Mouse (Mus musculus): ENCODE data around the gene Prdx2.
A peak's percentile ranks its signal among the peaks of the same experiment; 100 is the strongest.

The Prdx2 gene

GRCm38 (mm10) chr8:84978248-84978940 lies 9.0 kb downstream of the Prdx2 start, which contains the start of gene Junb:
Gene Junb, minus strand, starts transcription at chr8:84978718.
- peak; percentile 82 to 90 for DNase-seq (ENCODE audit: low spot score in 2 of 2)

- DNase-seq (ENCODE audit: low spot score in 2 of 2), result peak; percentile 88 to 92
Observed at GRCm38 (mm10) chr8:84979599-84980421, 10.4 kb downstream of the Prdx2 start.

DNA sequence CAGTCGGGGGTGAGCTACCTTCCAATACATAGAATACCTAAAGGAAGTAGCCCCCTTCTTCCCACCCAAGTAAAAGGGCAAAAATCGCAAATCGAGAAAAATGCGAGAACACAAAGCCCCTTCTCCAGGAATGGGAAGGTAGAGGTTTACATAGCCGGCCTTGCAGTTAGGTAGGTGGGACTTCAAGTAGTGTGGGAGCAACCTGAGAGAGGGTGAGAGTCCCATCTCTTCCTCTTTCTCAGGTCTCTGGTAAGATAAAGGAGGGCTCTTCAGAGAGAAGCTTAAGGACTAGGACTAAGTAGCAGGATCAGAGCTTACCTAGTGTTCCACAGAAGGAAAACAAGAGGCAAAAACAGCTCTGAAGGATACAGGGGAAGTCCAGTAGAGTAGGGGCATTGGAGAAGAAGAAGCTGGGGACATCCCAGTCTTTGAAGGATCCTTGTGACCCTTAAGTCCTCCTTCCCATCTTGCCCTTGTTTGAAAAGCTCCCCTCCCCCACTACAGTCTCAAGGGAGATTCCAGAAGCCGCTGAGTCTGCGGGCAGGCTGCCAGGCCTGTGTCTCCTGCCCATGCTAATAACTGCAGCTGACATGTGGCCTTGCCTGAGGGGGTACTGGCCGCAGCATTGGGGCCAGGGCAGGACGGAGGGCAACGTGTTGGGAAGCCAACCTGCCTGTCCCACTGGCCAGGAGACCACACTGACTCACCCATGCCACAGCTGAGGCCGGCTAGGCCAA lies 11.4 kb downstream of the Prdx2 start:
- DNase-seq (ENCODE audit: low spot score in 2 of 2), result peak; percentile 41 to 72

GRCm38 (mm10) chr8:84981644-84982498 lies 12.5 kb downstream of the Prdx2 start:
- peak in 1 of 2 experiments; percentile 32 for DNase-seq (ENCODE audit: low spot score in 2 of 2)

- DNase-seq (ENCODE audit: low spot score in 2 of 2), result peak in 1 of 2 experiments; percentile 54
Observed at GRCm38 (mm10) chr8:84982499-84983011, 13.2 kb downstream of the Prdx2 start.

DNA sequence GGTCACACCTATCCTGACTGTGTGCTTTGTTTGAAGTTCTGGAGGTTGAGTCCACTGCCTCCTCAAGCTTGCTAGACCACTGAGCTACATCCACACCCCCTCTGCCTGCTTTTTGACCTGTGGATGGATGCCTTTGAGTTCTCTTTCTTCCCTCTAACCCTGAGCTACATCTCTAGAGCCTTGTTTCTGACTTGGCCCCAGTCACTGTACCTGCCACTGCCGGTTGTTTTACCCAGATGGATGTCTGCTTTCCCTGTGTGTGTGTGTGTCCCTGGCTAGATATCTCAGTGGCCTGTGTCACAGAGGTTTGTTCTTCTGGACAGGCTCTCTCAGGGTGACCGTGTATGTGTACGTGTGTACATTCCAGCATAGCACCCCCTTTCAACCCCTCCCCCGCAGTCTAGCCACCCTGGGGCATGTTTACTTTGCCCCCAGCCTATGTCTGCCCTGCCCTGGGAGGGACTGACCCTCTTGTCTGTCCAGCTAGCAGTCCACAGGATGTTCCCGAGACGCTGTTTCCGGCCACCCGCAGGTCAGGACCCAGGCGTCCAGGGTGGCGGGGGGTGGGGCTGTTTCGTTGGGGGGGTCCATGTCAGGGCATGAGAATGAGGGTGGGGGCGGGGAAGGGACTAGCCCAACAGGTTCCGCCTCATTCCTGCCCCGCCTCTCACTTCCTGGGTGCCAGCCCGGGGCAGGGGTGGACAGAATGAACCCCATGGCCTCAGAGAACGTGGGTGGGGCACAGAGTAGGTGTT lies 15.1 kb downstream of the Prdx2 start:
- DNase-seq (ENCODE audit: low spot score in 2 of 2), result peak in 1 of 2 experiments; percentile 34

GRCm38 (mm10) chr8:84985049-84985683 lies 15.8 kb downstream of the Prdx2 start:
- DNase-seq (ENCODE audit: low spot score in 2 of 2), result peak; percentile 24 to 49

- DNase-seq (ENCODE audit: low spot score in 2 of 2), result peak; percentile 85 to 92
Observed at GRCm38 (mm10) chr8:84985684-84986378, 16.4 kb downstream of the Prdx2 start.

GRCm38 (mm10) chr8:84986379-84986945 lies 17.1 kb downstream of the Prdx2 start:
- DNase-seq (ENCODE audit: low spot score in 2 of 2), result no peak

DNA sequence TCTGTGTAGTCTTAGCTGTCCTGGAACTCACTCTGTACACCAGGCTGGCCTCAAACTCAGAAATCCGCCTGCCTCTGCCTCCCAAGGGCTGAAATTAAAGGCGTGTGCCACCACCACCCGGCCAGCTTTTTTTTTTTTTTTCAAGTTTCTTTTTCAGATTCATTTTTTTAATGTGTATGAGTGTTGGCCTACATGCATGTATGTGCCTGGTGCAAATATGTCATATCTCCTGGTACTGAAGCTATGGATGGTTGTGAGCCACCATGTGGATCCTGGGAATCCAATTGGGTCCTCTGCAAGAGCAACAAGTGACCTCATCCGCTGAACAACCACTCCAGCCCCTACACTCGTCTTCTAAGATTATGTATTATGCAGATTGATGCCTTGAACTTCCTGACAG lies 18.0 kb downstream of the Prdx2 start:
- no peak for DNase-seq (ENCODE audit: low spot score in 2 of 2)

- DNase-seq (ENCODE audit: low spot score in 2 of 2), result no peak
Observed at GRCm38 (mm10) chr8:84987903-84988302, 18.5 kb downstream of the Prdx2 start.

- DNase-seq (ENCODE audit: low spot score in 2 of 2), result peak; percentile 44 to 61
Observed at GRCm38 (mm10) chr8:84989311-84989731, 19.9 kb downstream of the Prdx2 start.

DNA sequence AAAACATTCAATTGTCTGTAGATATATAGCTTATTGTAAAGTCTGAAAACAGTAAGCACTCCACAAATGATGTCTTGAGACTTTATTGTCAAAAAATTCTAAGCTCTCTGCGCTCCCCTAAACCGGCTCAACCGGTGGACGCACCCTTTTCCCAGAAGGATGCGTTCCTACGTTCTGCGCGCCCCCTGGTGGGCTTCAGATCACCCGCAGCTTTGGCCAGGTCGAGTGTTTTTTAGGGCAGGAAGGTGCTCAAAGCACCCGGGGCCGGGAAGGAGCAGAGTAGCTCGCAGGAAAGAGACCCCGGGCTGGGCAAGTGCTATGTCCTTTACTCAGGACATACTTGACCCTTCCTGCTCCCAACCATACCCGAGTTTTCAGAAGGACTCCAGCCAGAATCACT lies 20.4 kb downstream of the Prdx2 start:
- peak; percentile 96 to 97 for DNase-seq (ENCODE audit: low spot score in 2 of 2)

DNA sequence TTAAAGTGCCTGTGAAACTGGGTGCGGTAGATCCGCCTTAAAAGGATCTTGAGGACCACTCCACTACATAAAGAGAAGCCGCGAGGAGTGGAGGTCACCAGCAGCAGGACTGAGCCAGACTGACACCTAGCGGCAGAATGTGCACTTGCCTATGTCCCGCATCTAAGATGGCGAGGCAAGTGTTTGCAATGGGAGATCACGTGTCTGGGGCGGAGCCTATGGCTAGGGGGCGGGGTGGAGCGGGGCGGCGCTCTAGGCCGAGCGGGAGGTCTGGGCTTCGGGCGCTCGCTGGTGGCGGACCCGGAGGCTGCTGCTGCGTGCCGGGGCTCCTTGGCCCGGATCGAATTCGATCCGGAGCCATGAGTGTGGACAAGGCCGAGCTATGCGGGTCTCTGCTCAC lies 21.0 kb downstream of the Prdx2 start, which contains the start of gene Hook2:
Gene Hook2 (plus strand): TSS at position 255 of the 400 bp plus-strand sequence.
- peak; percentile 96 to 99 for DNase-seq (ENCODE audit: low spot score in 2 of 2)

DNA sequence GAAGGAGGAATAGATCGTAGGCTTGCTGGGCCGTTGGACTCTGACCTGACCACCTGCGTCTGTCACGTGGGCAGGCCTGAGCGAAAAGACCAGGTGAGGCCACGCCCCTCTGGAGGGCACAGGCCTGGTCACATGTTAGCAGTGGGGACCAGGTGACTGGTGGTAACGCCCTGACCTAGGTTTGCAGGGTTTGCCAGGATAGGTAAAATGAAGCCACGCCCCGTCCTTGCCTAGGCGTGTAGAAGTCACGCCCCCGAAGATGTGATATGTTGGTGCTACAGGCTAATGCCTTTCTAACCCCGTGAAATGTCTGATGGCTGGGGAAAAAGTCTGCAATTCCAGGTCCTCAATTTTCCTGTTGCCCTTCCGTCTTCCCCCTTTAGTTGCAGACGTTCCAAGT lies 21.4 kb downstream of the Prdx2 start:
- peak in 1 of 2 experiments; percentile 67 for DNase-seq (ENCODE audit: low spot score in 2 of 2)

DNA sequence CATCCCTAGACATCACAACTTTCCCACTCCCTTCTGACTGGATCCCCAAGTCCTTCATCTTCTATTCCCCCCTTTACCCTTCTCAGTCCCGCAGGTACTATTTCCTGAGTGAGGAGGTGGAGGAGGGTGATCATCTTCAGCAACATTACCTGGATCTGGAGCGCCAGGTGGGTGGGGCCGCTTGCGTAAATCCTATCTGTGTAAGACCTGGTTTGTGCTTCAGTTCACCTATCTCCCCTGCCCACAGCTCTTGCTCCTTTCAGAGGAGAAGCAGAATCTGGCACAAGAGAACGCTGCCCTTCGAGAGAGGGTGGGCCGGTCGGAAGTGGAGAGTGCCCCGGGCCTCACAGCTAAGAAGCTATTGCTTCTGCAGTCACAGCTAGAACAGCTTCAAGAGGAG lies 25.0 kb downstream of the Prdx2 start:
- no peak for DNase-seq (ENCODE audit: low spot score in 2 of 2)

DNA sequence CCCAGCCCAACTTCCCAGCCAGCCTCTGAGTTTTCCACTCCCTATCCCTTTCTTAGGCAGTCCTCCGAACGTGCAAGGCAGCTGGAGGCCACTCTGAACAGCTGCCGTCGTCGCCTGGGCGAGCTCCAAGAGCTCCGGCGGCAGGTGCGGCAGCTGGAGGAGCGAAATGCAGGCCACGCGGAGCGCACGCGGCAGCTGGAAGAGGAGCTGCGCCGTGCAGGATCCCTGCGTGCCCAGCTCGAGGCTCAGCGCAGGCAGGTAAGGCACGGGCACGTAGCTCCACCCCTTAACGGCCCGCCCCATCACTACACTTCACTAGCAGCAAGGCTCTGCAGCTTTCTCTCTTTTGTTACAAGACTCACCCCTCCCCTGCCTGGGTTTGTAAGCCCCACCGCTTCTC lies 26.3 kb downstream of the Prdx2 start:
- DNase-seq (ENCODE audit: low spot score in 2 of 2), result no peak

GRCm38 (mm10) chr8:84996978-84997377 lies 27.6 kb downstream of the Prdx2 start:
- no peak for DNase-seq (ENCODE audit: low spot score in 2 of 2)
